Mouse (Mus musculus): ENCODE measurements at regions not wholly inside any gene's neighbourhood (a gene's known extent, or its start where the extent isn't known, plus 50 kb on each side); places are given as distances from the start of the nearest gene placed in this dataset.

DNA sequence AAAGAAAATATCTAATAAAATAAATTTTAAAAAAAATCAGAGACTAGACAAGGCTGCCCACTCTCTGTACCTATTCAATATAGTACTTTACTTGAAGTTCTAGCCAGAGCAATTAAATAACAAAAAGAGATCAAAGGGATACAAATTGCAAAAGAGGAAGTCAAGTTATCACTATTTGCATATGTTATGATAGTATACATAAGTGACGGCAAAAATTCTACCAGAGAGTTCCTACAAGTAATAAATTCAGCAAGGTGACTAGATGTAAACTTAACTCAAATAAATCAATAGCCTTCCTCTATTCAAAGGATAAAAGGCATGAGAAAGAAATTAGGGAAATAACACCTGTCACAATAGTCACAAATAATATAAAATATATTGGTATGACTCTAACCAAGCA, 89.4 kb upstream of the Gria4 start:
- Histone ChIP-seq H3K36me3 (ENCODE audit: insufficient read depth, low read length) (no peaks in the 10 kb centered on the region), H3K27me3 (ENCODE audit: insufficient read depth, low read length) (no peaks in the 10 kb centered on the region), H3K9me3 (replicated peaks; ENCODE audit: low read length) (no peaks in the 10 kb centered on the region), H3K4me1 (replicated peaks; ENCODE audit: insufficient read depth, low read length) (no peaks in the 10 kb centered on the region), H3K4me2 (ENCODE audit: low read length) (no peak overlapping the region), H3K27ac (no peak overlapping the region), H3K9ac (ENCODE audit: low read depth, low read length) (no peak overlapping the region), H3K4me3 (replicated peaks; ENCODE audit: low read depth, low read length) (no peak overlapping the region)
- whole genome bisulfite sequencing, result 63% methylated on average over 1 of the region's 1 CpGs
- ATAC-seq (replicated peaks; ENCODE audit: low FRiP score, low read depth) (no peak), DNase-seq (ENCODE audit: low spot score) (no peak)
- no peak for TF ChIP-seq CTCF (IDR thresholded peaks at IDR 0.05; ENCODE audit: low read depth)
